Mouse (Mus musculus): ENCODE results near the gene Fam81b.

DNA sequence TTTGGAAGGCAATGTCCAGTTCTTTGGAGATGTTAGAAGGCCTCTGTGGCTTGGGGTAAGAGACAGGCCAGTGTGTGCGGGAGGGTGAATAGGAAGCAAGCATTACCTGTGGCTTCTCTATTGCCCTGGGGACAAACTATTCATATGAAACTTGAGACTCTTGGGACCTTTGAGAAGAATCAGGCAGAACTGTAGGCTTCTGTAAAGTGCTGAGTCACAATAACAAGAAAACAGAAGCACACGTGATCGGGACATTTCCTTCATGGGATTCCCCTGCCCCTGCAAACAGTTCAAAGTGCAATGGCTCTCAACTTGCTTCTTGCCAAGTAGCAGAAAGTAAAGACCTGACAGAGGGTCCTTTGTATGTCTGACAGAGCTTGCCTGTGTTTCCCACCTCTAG, 48.5 kb downstream of the Fam81b start:
- no peak for TF ChIP-seq POLR2A (IDR thresholded peaks at IDR 0.05; ENCODE audit: borderline replicate concordance, low read depth, low read length)
- no peak for TF ChIP-seq CTCF (IDR thresholded peaks at IDR 0.05; ENCODE audit: low read depth, low read length)

All from bone marrow macrophage, adult 2 months (primary cell).